Mouse (Mus musculus): ENCODE measurements around the gene Gnai2.

Gene Gnai2

DNA sequence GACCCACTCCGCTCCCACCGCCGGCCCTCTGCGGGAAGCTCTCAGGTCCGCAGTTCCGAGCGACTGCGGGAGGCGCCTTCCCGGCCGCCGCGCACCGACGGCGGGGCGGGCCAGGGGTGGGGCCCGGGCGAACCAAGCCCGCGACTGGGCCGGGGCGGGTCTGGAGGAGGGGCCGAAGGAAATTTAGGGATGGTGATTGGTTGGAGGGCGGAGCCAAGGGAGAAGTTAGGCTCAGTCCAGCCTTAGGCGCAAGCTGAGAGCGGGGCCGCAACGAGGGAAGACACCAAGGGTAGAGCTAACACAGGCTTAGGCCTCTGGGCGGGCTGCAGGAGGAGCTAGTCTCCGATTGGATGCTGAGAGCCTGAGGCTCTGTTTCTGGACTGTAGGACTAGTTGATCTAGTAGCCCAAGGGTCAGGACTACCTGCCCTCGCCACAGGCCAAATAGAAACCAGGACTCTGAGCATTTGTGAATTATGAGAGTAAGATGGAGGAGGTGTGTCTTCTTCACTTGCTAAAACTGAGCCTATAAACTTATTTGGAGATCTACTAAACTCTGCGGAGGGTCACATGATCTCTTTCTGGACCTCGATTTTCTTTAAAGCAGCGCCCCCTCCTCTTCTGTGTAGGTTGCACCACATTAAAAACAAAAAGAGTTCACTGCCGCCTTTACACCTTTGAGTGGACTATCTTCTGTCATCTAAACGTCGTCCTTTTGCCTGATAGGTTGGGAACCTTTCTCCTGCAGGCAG lies at the start of gene Gnai2:
Gene Gnai2 (minus strand): TSS at position 89 of the 750 bp plus-strand sequence.
- in situ Hi-C loops (cut with MboI, MseI): no loop called here

DNA sequence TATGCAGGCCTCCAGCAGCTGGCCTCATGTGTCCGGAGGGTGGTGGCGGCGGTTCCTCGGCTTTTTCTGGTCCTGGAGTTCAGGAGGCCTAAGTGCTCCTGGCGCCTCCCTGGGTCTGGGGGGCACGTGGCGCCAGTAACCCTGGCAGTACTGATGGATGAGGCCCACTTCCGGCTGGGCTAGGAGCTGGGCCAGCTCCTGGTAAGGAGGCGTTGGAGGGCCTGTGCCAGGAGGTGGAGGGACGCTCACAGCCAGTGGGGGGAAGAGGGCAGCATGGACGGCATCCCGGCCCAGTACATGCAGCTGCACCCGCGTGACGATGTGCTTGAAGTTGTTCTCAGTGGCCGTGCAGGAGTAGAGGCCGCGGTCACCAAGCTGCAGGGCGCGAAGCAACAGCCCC lies 47.2 kb upstream of the Gnai2 start:
- in situ Hi-C loops (cut with MboI, MseI): no loop called here

DNA sequence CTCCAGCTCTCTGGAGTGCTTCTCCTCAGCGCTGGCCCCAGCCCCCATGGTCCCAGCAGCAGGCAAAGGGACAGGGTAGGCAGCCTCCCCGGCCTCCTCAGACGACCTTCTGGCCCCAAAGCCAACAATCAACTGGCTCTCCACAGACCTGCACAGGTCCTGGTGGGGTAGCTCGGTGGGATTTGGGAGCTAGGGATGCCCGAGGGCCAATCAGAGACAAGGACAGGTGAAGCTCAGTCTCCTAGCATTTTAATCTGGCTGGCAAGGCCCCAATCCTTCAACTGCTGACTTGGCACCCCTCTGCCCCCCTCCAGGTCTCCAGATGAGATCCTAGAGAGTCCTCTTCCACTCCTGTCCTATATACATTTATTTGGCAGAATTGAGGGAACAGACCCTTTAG lies 44.3 kb upstream of the Gnai2 start, which contains the start of gene Gnat1:
Gene Gnat1 (minus strand): TSS at position 212 of the 400 bp plus-strand sequence.
- in situ Hi-C loops (cut with MboI, MseI): loop anchor here in 1 of 2 experiments (5.0 kb wide), 1 partner anchor 77 kb away; no protein-coding TSS in a partner anchor

DNA sequence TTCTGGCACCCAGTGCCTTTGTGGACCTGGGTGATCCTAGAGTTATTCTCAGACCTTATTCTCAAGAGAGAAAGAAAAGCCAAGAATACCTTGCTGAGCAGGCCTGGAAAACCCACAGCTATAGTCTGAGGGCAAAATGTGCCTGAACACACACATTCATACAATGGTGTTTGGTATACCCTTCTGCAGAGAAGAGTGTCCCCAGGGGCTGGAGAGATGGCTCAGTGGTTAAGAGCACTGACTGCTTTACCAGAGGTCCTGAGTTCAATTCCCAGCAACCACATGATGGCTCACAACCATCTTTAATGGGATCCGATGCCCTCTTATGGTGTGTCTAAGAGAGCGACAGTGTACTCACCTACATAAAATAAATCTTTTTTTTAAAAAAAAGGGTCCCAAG lies 43.7 kb upstream of the Gnai2 start:
- in situ Hi-C loops (cut with MboI, MseI): loop anchor here in 1 of 2 experiments (5.0 kb wide), 1 partner anchor 77 kb away; no protein-coding TSS in a partner anchor

DNA sequence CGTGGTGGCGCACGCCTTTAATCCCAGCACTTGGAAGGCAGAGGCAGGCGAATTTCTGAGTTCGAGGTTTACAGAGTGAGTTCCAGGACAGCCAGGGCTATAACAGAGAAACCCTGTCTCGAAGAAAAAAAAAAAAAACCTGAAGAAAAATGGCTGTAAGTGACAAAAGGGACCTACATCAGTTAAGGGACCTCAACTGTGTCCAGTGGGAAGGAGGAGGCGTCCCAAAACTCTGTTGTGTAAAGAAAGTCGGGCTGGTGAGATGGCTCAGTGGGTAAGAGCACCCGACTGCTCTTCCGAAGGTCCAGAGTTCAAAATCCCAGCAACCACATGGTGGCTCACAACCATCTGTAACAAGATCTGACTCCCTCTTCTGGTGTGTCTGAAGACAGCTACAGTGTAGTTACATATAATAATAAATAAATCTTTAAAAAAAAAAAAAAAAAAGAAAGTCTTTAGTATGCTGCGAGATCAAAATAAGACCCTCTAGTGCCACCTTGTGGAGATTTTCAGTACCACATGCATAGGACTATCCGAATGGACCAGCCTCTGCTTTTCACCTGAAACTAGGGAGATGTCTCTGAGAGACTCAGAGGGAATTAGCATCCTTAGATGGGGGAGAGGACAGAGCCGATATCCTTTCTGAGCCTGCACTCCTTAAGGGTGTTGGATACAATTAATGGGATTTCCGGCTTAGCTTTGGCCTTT lies 42.8 kb upstream of the Gnai2 start:
- in situ Hi-C loops (cut with MboI, MseI): loop anchor here in 1 of 2 experiments (5.0 kb wide), 1 partner anchor 76 kb away; no protein-coding TSS in a partner anchor

DNA sequence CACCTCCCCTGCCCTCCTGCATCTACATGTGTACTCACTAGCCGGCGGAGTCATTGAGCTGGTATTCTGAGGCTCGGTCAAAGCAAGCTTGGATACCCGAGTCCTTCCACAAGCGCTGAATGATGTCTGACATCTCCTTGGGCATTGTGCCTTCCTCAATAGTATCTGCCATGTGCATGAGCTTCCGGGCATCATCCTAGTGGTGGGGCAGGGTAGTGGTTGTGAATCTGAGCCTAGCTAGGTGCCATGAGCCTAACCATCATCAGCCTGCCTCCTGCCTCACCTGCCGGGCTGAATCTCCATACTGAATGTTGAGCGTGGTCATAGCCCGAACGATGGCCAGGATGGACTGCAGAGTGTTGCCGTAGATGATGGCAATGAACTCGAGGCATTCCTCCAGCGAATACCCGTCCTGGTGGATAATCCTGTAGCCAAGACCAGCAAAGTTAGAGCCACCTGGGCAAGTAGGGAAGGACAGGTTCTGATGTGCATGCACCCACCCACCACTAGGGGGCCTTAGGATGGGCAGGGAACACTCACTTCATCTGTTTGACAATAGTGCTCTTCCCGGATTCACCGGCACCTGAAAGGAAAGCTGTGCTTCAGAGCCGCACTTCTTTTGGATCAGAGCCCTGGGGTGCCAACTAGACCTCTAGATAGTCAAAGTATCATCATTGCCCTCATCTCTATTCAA lies 42.1 kb upstream of the Gnai2 start:
- in situ Hi-C loops (cut with MboI, MseI): loop anchor here in 1 of 2 experiments (5.0 kb wide), 1 partner anchor 75 kb away; no protein-coding TSS in a partner anchor

DNA sequence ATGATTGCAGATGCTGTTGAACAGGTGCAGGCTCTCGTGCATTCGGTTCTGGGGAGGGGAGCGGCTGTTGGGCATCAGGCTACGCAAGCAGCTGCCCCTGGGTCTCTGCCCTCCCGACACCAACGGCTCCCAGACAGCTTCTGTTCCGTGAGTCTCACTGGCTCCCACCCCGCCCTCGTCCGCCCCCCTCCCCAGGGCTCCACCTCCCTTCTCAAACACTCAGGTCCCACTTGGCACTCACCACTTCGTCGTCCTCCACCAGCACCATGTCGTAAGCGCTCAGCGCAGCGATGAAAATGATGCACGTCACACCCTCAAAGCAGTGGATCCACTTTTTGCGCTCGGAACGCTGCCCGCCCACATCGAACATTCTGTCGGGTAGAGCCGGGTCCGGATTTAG lies 41.1 kb upstream of the Gnai2 start:
- in situ Hi-C loops (cut with MboI, MseI): loop anchor here in 1 of 2 experiments (5.0 kb wide), 1 partner anchor 74 kb away; no protein-coding TSS in a partner anchor

DNA sequence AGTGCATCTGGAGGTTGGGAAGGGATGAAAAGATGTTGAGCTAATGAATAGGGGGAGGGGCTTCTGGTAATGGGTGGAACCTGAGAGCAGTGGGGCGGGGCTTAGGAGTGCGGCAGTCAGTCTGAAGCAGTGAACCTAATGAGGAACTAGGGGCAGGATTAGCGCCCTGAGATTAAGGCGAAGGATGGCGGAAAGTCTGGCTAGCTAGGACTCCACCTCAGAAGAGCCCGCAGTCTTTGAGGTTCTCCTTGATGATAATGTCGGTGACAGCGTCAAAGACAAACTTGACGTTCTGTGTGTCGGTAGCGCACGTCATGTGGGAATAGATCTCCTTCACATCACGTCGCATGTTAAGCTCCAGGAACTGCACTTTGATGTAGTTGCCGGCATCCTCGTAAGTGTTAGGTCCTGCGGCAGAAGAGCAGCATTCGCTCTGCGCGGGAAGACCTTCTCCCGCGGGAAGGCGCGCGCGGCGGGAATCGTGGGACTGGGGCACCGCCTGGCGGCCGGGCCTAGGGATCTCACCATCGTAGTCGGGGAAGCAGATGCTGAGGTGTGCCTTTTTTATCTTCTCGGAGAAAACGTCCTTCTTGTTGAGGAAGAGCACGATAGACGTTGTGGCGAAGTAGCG lies 40.6 kb upstream of the Gnai2 start:
- in situ Hi-C loops (cut with MboI, MseI): loop anchor here in 1 of 2 experiments (5.0 kb wide), 1 partner anchor 73 kb away; no protein-coding TSS in a partner anchor

DNA sequence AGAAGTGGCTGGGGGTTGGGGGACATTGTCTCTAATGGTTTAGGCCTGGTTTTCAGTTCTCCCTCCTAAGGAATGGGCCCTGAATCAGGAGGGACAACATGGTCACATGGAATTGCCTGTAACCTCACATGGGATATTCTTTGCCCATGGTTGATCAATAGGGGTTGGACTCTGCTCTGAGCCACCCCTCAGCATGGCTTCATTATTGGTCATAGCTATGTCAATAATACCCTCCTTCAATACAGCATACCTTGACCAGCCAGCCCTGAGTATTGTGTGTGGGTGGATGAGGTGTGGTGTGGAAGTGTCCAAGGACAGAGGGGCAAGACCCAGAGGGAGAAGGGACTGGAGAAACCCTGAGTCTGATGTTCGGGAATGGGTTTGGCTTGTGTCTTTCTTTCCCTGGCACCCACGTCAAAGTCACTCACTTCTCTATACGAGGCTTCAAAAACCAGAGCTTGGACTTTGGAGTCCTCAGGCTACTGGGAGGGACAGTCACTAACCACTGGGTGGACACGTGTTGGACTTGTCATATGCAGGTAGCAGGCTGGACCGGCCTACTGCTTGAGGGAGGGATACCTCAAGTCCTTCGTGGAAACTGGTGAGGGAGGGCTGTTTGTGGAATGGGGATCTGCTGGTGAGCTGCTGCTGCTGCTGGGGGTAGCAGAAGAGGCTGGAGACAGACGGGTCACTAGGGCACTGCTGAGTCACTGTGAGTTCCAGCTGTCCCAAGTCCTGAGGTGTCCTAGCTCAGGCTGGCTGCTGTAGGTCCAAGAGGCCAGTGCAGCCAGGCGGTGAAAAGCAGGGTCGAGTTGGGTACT lies 39.7 kb upstream of the Gnai2 start:
- in situ Hi-C loops (cut with MboI, MseI): loop anchor here in 1 of 2 experiments (5.0 kb wide), 1 partner anchor 73 kb away; no protein-coding TSS in a partner anchor

DNA sequence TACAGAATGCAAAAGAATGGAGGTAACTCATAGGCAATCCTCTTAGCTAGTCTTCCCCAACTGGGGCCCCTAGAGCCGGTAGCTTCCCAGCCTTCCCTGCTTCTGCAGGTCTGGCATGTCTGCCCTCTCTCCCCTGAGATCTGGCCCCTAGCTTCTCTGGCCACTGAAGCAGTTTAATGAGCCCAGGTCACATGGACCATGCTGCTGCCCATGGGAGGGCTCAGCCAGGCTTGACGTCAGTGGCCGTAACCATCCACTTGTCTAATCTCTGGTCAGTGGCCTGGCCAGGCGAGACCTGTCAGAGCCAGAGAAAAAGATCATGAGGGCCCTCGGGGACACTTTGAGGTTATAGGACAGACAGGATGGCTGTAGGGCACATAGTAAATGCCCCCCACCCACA lies 35.1 kb upstream of the Gnai2 start:
- in situ Hi-C loops (cut with MboI, MseI): no loop called here

DNA sequence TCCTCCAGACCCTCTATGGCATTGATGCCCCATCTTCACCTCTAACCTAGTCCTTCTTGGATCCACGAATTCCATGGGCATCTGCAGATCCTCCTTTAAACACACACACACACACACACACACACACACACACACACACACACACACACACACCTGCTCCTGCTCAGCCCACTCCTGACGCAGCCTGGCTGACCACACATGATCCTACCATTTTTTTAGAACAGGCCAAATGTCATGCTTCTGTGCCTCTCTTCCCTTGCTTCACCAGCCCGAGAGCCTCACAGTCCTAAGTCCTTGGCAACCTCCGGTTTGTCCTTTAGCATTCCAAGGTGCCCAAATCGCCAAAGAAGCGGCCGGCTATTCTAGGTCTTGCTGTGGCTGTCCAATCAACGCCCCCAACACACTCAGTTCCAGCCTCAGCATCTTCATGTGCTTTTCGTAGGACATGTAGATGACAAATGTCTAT lies 34.3 kb upstream of the Gnai2 start, which contains the start of gene Slc38a3:
Gene Slc38a3 (minus strand): TSS at position 51 of the 466 bp plus-strand sequence.
- in situ Hi-C loops (cut with MboI, MseI): no loop called here

DNA sequence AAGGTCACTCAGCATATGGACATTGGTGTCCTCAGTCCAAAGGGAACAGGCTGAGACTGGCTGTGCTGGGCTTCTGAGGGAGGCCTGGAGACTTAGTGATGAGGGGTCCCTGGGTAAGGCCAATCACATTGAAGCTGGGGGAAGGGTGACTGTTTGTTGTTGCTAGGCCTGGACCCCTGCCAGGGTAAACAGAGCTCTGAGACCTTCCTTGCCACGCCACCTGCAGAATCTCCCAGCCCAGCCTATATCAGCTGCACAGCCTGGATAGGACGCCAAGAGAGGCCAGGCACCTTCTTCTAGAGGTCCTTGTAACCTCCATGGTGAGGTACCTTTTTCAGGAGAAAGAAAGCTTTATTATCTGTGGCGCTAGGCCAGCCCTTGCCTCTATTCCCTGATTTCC lies 33.7 kb upstream of the Gnai2 start:
- in situ Hi-C loops (cut with MboI, MseI): no loop called here

DNA sequence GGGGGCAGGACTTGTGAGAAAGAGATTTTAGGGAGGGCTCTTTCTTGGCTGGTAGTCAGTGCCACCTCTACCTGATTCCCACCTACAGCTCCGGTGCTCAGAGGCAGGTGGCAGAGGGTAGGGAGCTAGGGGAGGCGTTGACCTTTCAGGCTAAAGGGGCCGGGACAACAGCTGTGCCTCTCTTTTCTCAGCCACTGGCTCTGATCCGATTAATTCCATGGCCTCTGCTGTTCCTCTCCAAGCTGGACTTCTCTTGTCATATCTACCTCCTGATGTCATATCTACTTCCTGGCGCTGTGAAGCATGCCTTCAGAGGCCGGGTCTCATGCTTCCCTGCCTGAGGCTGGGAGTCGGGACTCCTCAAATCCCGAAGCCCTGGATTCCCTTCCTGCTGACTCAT lies 32.8 kb upstream of the Gnai2 start:
- in situ Hi-C loops (cut with MboI, MseI): no loop called here

DNA sequence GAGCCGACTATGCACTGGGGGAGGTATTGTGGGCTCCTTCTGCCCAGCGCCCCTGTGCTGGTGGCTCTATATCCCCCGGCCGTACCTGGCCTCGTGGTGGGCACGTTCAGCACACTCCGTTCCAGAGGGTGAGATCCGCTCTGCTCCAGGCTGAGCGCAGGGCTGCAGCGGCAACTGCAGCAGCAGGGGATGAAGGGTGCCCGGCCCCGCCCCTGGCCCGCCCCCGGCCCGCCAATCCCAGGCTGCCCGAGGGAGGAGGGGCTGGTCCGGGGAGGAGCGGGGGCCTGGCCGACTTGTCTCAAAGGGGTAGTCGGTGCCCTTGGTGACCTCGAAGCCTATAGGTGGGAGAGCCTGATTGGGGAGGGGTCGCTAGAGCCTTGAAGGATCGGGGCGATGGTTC lies 32.1 kb upstream of the Gnai2 start:
- in situ Hi-C loops (cut with MboI, MseI): no loop called here

DNA sequence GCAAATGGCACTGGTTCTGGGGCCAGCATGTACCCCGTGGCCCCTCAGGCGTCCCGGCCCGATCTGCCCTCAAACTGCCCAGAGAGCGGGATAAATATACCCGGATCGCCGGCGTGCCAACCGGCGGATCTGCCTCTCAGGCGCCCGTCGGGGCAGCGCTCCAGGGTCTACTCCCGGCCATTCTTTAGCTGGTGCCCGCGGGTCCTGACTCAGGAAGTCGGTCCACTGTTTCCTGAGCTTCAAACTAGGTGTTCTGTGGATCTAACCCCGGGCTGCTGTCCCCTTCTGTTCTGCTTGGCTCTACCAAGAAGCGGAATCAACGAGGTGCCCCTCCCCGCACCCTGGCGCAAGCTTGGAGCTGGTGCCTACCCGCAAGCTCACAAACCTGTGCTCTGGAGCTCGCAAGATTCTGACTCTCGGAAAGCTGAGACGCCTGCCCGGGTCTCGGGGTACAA lies 31.6 kb upstream of the Gnai2 start:
- in situ Hi-C loops (cut with MboI, MseI): no loop called here

DNA sequence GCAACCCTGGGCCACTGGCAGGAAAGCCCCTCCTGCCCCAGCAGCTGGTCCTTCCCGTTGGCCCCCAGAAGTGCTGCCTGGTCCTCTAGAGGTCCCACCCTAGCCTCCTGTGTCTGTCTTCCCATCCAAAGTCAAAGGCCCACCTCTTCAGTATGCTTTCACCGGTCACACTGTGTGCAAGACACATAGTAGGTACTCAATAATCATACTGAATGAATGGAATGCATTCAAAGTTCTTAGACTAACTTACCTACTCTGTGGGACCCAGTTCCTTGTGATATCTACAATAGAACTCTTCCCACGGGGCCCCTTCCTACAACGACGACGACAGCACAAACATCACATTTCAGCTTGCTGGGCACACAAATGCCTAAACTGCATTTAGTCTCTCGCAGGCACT lies 30.1 kb upstream of the Gnai2 start:
- in situ Hi-C loops (cut with MboI, MseI): no loop called here

DNA sequence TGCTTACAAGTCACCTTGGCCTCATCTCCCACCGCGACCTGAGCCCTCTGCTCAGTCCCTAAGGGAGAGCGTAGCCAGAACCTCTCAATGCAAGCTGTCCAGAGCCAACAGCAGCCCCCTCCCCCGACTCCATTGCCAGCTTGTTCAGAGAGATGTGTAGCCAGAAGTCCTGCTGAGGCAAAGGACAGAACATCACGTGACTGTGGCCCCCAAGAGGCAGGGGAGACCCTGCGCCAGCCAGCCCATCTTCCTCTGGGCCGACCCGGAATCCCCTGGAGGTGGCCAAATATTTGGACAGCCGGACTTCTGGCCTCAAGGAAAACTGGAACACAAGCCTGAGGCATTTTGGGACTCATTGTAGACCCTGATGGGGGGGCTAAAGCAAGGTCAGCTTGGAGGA lies 28.4 kb upstream of the Gnai2 start:
- in situ Hi-C loops (cut with MboI, MseI): no loop called here

DNA sequence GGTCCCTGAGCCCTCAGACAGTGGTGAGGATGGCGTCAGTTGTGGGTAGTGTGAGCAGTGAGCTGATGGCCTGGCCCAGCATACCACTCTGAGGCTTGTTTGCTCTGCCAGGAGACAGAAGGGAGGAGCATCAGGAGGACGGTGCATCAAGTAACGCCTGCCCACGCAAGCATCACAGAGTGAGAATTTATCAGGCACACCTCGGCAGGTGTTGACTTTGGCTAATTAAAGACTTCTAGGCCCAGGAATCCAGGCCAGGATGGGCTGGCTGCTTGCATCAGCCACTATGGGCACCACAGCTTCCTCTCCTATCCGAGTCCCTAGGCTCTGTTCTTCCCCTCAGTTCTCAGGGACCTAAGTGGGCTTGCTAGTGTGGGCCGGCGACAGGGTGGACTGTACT lies 27.2 kb upstream of the Gnai2 start:
- in situ Hi-C loops (cut with MboI, MseI): no loop called here

DNA sequence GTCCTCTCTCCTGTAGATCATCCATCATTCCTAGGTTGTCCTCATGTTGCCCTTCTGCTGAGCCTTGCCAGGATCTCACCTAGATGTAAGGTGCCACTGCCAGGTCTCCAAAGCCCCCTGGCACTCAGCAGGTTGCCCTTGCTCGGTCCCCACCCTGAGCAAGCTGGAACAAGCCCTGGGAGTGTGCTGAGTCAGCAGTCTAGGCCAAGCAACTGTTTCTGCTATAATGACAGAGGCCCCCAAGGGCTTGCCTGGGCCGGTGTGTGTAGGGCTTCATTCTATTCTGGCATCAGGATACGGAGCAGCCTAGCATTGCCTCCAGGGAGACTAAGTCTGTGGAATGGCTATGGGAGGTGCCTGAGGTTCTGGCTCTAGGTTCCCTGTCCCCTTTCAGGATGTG lies 25.6 kb upstream of the Gnai2 start:
- in situ Hi-C loops (cut with MboI, MseI): no loop called here

DNA sequence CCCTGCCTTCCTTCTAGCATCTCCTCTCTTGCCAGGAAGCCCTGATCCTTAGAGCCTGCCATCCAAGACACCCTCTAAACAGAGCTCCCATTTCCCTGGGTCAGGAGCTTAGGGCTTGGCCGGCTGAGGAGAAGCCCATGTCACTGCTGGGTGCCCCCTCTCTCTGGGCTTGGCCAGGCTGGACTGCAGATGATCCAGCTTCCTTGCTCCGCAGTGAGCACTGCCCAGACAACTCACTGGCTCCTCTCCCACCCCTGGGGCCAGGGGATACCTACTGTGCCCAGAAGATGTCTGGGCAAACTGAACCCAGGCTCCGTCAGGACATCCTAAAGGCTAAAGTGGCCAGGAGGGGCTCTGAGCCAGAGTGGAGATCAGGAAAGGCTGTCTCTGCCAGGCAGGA lies 24.8 kb upstream of the Gnai2 start:
- in situ Hi-C loops (cut with MboI, MseI): no loop called here
